Mouse (Mus musculus) midbrain, embryonic 15.5 days (tissue): ENCODE measurements at regions not wholly inside any gene's neighbourhood (a gene's known extent, or its start where the extent isn't known, plus 50 kb on each side); places are given as distances from the start of the nearest gene placed in this dataset.

Experiments used
- ATAC-seq: fragments of 200-750 bp; cut with Nextera tagmentation; replicated peaks from 2 replicates; pipeline ENCODE4 v1.8.0; 2017; ENCODE audit warnings: moderate TSS enrichment
- H3K27ac ChIP-seq: fragments of 300-500 bp; sonication (generic); 2 replicates; pipeline ENCODE4 v1.5.1; 2015; ENCODE audit warnings: mild to moderate bottlenecking, inconsistent platforms
- H3K27me3 ChIP-seq: fragments of 300-500 bp; sonication (generic); replicated peaks from 2 replicates; pipeline ENCODE4 v1.6.1; 2015; ENCODE audit warnings: inconsistent platforms
- H3K36me3 ChIP-seq: fragments of 300-500 bp; sonication (generic); replicated peaks from 2 replicates; pipeline ENCODE4 v1.6.1; 2015; ENCODE audit warnings: inconsistent platforms
- H3K4me1 ChIP-seq: fragments of 300-500 bp; sonication (generic); 2 replicates; pipeline ENCODE4 v1.6.1; 2015; ENCODE audit warnings: inconsistent platforms
- H3K4me2 ChIP-seq: fragments of 300-500 bp; sonication (generic); 2 replicates; pipeline ENCODE4 v1.6.1; 2015; ENCODE audit warnings: inconsistent platforms, mild to moderate bottlenecking, moderate library complexity
- H3K4me3 ChIP-seq: fragments of 300-500 bp; sonication (generic); 2 replicates; pipeline ENCODE4 v1.5.1; 2015; ENCODE audit warnings: mild to moderate bottlenecking, inconsistent platforms
- H3K9ac ChIP-seq: fragments of 300-500 bp; sonication (generic); 2 replicates; pipeline ENCODE4 v1.6.1; 2015; ENCODE audit warnings: mild to moderate bottlenecking, inconsistent platforms
- H3K9me3 ChIP-seq: fragments of 300-500 bp; sonication (generic); 2 replicates; pipeline ENCODE4 v1.6.1; 2016; ENCODE audit warnings: inconsistent platforms
- WGBS: fragments of 180-500 bp; shearing (Covaris S2); methylation state at CpG from one replicate; pipeline ENCODE4 v1.1.7; 2015; ENCODE audit warnings: mixed read lengths; 5-methylcytosine and 5-hydroxymethylcytosine counted together

DNA sequence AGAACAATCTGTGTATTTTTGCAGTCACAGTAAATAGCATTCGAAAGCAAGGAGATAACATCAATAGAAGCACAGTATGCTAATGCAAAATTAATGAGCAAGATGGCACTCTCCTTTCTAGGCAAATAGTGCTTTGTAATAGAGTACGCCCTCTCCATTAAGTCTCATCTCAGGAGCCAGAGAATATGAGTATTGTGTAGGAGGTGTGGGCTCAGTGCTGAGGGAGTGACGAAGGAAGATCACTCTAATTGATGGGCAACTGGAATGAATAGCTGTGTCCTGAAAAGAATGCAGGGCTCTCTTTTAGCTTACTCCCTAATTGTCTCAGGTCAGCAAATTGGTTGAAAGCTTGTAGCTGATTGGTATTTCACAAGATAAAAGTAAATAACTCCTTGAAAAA lies 590.1 kb upstream of the Nrp1 start:
- H3K4me3 ChIP-seq = no peak overlapping the region
- no peak overlapping the region for H3K4me2 ChIP-seq
- H3K27ac ChIP-seq = no peak overlapping the region
- 47% methylated on average over 3 of the region's 3 CpGs for WGBS
- no peak overlapping the region for H3K9ac ChIP-seq
- H3K9me3 ChIP-seq = no peaks in the 10 kb centered on the region
- H3K36me3 ChIP-seq = no peaks in the 10 kb centered on the region
- no peaks in the 10 kb centered on the region for H3K4me1 ChIP-seq
- ATAC-seq = no peak
- H3K27me3 ChIP-seq = no peaks in the 10 kb centered on the region

DNA sequence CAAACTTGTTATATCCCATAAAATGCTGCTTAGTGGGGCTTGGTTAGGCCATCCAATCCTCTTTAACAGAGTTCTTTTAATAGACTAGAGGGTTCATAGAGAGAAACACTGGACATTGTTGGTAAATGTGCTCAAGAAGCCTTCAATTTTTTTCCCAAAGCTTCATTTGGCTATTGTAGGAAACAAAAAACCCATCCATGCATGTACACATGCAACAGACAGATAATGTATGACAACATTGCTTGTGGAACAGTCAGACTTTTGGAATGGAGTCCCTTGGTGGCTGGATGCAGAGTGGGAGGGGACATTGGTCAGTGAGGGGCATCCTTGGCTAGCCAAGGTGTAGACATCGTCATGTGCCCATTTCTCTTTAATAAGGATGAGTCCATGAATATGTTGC lies 588.8 kb upstream of the Nrp1 start:
- H3K9ac ChIP-seq = no peak overlapping the region
- H3K4me3 ChIP-seq = no peak overlapping the region
- ATAC-seq = no peak
- no peaks in the 10 kb centered on the region for H3K9me3 ChIP-seq
- no peaks in the 10 kb centered on the region for H3K36me3 ChIP-seq
- H3K27ac ChIP-seq = no peak overlapping the region
- H3K4me1 ChIP-seq = peaks cover 10% of the 10 kb centered on the region
- no peak overlapping the region for H3K4me2 ChIP-seq
- H3K27me3 ChIP-seq = no peaks in the 10 kb centered on the region
- 98% methylated on average over 1 of the region's 1 CpGs for WGBS

DNA sequence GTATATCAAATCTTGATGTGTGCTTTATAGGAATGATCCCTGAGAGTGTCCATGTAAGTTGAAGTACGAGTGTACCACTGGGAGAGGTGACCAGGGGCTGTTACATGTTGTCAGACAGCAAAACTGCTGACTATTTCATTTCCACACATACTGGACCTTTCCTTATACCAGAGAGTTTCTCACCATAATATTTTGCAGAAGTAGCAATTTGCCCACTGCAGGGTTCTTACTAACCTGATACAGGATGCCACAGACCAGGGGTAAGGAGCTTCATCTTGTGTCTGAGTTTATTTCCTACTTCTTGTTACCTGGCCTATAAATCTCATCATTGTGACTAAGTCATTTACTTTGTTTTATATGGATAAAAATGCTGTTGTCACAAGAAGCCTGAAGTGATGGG lies 586.6 kb upstream of the Nrp1 start:
- H3K27me3 ChIP-seq = no peaks in the 10 kb centered on the region
- no peak overlapping the region for H3K4me3 ChIP-seq
- 76% methylated on average over 1 of the region's 1 CpGs for WGBS
- H3K27ac ChIP-seq = no peak overlapping the region
- no peaks in the 10 kb centered on the region for H3K36me3 ChIP-seq
- H3K4me1 ChIP-seq = peaks cover 25% of the 10 kb centered on the region
- no peak overlapping the region for H3K4me2 ChIP-seq
- ATAC-seq = no peak
- no peak overlapping the region for H3K9ac ChIP-seq
- no peaks in the 10 kb centered on the region for H3K9me3 ChIP-seq

- no peaks in the 10 kb centered on the region for H3K36me3 ChIP-seq
- H3K4me2 ChIP-seq = no peak overlapping the region
- H3K4me3 ChIP-seq = no peak overlapping the region
- no peak overlapping the region for H3K9ac ChIP-seq
- peaks cover 25% of the 10 kb centered on the region for H3K4me1 ChIP-seq
- ATAC-seq = no peak
- no peaks in the 10 kb centered on the region for H3K27me3 ChIP-seq
- H3K27ac ChIP-seq = no peak overlapping the region
- 97% methylated on average over 3 of the region's 3 CpGs for WGBS
- H3K9me3 ChIP-seq = no peaks in the 10 kb centered on the region
These were observed 586.0 kb upstream of the Nrp1 start for GRCm38 (mm10) chr8:127772415-127772814.

DNA sequence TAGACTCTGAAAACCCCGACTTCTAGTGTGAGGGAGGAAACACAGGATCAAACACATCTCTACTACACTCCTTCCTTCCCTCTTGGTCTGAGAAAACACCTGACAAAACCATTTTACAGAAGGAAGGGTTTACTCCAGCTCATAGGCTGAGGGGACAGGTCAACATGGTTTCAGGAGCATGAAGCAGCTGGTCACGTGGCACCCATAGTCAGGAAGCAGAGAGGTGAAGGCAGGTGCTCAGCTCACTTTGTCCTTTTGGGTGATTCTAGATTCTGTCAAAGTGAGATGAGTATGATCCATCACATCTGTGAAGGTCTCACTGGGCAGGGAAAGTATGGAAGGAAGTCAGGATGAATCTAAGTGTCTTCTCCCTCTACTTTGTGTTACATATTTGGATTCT lies 585.5 kb upstream of the Nrp1 start:
- WGBS = 89% methylated on average over 2 of the region's 2 CpGs

DNA sequence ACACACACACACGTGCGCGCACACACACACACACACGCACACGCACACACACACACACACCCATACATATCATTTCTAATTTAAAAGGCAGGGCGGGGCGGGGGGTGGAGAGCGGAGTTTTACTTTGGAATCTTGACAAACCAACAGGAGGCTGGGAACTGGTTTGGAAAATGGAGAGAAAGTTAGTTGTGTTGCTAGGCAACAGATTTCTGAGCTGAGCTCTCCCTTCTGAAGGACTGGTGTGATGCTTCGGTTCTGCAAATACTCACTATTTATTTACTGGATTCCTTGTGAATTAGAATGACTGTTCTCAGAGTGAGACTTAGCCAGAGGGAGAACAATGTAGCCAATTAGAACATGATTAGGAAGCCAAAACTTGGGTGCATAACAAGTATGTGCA lies 583.8 kb upstream of the Nrp1 start:
- Histone ChIP-seq H3K9me3 (no peaks in the 10 kb centered on the region), H3K27me3 (no peaks in the 10 kb centered on the region), H3K4me1 (peaks cover 35% of the 10 kb centered on the region), H3K27ac (peak overlapping the region; percentile 60; the same call in 1 of the 2 replicates), H3K4me2 (peak overlapping the region; percentile 18), H3K4me3 (no peak overlapping the region), H3K36me3 (no peaks in the 10 kb centered on the region), H3K9ac (no peak overlapping the region)
- peak; percentile 51 for ATAC-seq
- 44% methylated on average over 9 of the region's 9 CpGs for WGBS

More for the DNA sequence above, 585.5 kb upstream of the Nrp1 start:
- H3K9me3 ChIP-seq = no peaks in the 10 kb centered on the region
- peaks cover 26% of the 10 kb centered on the region for H3K4me1 ChIP-seq
- H3K9ac ChIP-seq = no peak overlapping the region
- no peak overlapping the region for H3K4me2 ChIP-seq
- no peak overlapping the region for H3K4me3 ChIP-seq
- no peaks in the 10 kb centered on the region for H3K36me3 ChIP-seq
- no peak overlapping the region for H3K27ac ChIP-seq
- no peak for ATAC-seq
- H3K27me3 ChIP-seq = no peaks in the 10 kb centered on the region

DNA sequence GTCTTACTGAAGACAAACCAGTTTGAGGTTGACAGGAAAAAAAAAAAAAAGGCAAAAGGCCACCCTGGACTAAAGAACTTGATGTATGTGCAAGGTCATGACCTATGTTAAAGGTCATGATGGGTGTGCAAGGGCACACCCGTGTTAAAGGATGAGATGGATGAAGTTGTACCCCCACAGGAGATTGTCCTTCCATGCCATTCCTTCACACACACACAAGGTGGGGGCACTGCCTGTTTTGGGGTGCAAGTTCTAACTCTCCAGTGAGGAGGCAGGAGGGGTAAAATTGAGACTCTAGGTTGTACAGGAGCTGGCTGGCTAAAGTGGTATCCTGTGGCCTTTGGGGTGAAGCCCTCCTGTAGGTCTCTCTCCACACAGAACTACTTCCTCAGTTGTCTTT lies 583.2 kb upstream of the Nrp1 start:
- no peak for ATAC-seq
- Histone ChIP-seq H3K4me2 (0 out of 2 replicates have a peak overlapping the region, but pooled peaks have one; percentile 5), H3K36me3 (no peaks in the 10 kb centered on the region), H3K9ac (no peak overlapping the region), H3K27me3 (no peaks in the 10 kb centered on the region), H3K4me1 (peaks cover 35% of the 10 kb centered on the region), H3K4me3 (no peak overlapping the region), H3K9me3 (no peaks in the 10 kb centered on the region), H3K27ac (no peak overlapping the region)
- WGBS = 0% methylated on average over 1 of the region's 1 CpGs

DNA sequence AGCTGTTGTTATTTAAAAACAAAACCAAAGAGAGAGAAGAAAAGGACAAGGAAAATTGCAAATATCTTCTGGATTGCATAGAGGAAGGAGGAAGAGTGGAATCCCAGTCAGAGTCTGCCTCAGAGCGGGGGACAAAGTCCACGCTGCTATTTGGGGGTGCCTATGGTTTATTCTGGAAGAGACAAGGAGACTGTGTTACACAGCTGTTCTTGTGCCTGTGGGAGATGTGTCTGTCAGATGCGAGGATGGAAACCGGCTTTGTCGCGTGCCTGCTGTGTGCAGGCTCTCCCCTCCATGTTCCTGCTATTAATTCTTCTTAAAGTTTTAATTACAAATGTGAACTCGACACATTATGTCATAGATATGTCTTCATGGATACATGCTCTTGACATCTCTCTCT lies 582.7 kb upstream of the Nrp1 start:
- no peak for ATAC-seq
- no peak overlapping the region for H3K9ac ChIP-seq
- H3K4me1 ChIP-seq = peaks cover 35% of the 10 kb centered on the region
- 0 out of 2 replicates have a peak overlapping the region, but pooled peaks have one; percentile 5 for H3K4me2 ChIP-seq
- 0 out of 2 replicates have a peak overlapping the region, but pooled peaks have one; percentile 19 for H3K27ac ChIP-seq
- 7% methylated on average over 7 of the region's 7 CpGs for WGBS
- no peaks in the 10 kb centered on the region for H3K9me3 ChIP-seq
- no peaks in the 10 kb centered on the region for H3K36me3 ChIP-seq
- H3K4me3 ChIP-seq = no peak overlapping the region
- no peaks in the 10 kb centered on the region for H3K27me3 ChIP-seq

DNA sequence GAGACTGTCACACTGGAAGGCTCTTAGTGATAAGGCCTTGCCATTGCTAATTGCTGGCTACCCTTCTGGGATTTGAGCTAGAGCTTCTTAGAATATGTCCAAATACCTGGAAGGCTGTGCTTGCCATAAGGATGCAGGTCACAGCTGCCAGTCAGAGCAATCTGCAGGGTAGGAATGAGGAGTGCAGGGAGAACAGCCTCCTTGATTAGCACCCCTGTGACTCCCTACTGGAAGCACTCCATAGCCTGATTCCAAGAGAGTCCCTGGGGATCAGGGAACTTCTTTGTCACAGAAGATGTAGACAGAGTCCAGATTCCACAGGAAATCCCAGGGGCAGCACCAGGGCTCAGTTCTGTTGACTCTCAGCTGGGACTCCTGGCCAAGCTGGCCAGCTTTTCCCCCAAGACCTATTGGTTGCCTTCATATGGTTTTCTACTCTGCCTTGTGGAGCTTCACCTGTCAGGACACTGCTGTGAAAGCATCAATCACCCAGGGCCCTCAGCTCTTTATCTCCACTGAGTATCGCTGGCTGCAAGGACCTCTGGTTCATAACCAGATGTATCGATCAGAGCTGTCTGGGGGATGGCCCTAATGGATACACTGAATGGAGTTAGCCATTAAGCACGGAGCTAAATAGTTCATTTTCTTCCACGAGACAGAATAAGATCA lies 579.9 kb upstream of the Nrp1 start:
- 57% methylated on average over 4 of the region's 4 CpGs for WGBS
- H3K4me2 ChIP-seq = no peak overlapping the region
- no peaks in the 10 kb centered on the region for H3K36me3 ChIP-seq
- no peak overlapping the region for H3K27ac ChIP-seq
- H3K4me1 ChIP-seq = peaks cover 35% of the 10 kb centered on the region
- no peaks in the 10 kb centered on the region for H3K9me3 ChIP-seq
- no peaks in the 10 kb centered on the region for H3K27me3 ChIP-seq
- no peak overlapping the region for H3K4me3 ChIP-seq
- no peak for ATAC-seq
- H3K9ac ChIP-seq = no peak overlapping the region

DNA sequence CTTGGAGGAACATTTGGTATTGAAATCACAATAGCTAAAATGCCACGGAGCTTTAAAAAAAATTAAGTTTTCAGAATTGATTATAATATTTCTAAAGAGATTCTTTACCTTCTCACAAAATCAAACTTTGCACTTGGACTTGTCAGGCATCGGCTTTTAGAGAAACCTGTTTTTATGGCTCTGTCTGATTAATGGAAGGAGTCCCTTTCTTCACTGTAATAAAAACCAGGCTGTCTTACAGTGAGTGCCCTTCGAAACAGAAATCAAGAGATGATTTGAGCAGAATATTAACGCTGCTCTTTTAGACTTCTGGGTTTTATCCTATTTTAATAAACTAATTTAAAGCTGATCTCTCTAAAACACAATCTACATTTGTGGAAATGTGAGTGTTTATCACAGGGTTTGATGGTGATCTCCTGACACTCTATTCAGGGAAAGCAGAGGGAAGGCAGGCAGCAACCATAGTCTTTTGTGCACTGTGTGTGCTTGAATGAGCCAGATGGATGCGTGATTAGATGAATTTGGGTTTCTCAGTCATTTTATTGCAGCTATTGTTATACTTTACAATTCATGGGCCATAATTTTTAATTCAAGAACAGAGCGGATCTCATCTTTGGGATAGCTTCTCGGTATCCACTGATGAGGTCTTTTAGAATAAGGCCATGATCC lies 579.2 kb upstream of the Nrp1 start:
- H3K4me2 ChIP-seq = no peak overlapping the region
- WGBS = 53% methylated on average over 7 of the region's 7 CpGs
- no peak overlapping the region for H3K9ac ChIP-seq
- H3K27me3 ChIP-seq = no peaks in the 10 kb centered on the region
- no peak for ATAC-seq
- H3K36me3 ChIP-seq = no peaks in the 10 kb centered on the region
- peaks cover 30% of the 10 kb centered on the region for H3K4me1 ChIP-seq
- H3K4me3 ChIP-seq = no peak overlapping the region
- no peak overlapping the region for H3K27ac ChIP-seq
- no peaks in the 10 kb centered on the region for H3K9me3 ChIP-seq

- Histone ChIP-seq H3K27me3 (no peaks in the 10 kb centered on the region), H3K9me3 (no peaks in the 10 kb centered on the region), H3K4me2 (no peak overlapping the region), H3K4me3 (no peak overlapping the region), H3K36me3 (no peaks in the 10 kb centered on the region), H3K4me1 (peaks cover 15% of the 10 kb centered on the region), H3K27ac (no peak overlapping the region), H3K9ac (no peak overlapping the region)
- ATAC-seq = no peak
- 94% methylated on average over 3 of the region's 3 CpGs for WGBS
These were observed 577.8 kb upstream of the Nrp1 start for GRCm38 (mm10) chr8:127780596-127780995.

DNA sequence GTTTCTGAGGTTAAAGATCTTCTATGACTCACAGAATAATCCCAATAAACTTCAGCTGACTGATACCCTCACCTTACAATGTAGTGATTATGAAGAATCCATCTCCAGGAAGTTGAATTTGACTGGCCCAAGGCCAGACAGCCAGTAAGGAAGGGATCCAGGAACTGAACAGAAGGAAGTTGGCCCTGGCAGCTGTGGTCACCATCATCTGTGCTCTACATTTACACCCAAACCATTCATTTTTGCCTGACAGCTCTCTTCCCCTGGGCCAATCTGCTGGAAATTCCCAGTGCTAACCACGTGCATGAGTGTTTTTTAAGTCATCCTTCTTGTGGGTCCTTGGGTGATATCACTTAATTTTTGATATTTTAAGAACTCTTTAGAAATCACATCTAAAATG lies 577.4 kb upstream of the Nrp1 start:
- Histone ChIP-seq H3K27ac (no peak overlapping the region), H3K4me2 (no peak overlapping the region), H3K9ac (no peak overlapping the region), H3K4me3 (no peak overlapping the region), H3K9me3 (no peaks in the 10 kb centered on the region), H3K27me3 (no peaks in the 10 kb centered on the region), H3K36me3 (no peaks in the 10 kb centered on the region), H3K4me1 (peaks cover 11% of the 10 kb centered on the region)
- ATAC-seq = no peak
- WGBS = 91% methylated on average over 1 of the region's 1 CpGs

- WGBS = 85% methylated on average over 5 of the region's 5 CpGs
- no peak overlapping the region for H3K9ac ChIP-seq
- no peak for ATAC-seq
- no peaks in the 10 kb centered on the region for H3K36me3 ChIP-seq
- H3K4me3 ChIP-seq = no peak overlapping the region
- no peak overlapping the region for H3K27ac ChIP-seq
- H3K4me1 ChIP-seq = peaks cover 5% of the 10 kb centered on the region; the same call in 1 of the 2 replicates
- no peaks in the 10 kb centered on the region for H3K27me3 ChIP-seq
- H3K4me2 ChIP-seq = no peak overlapping the region
- no peaks in the 10 kb centered on the region for H3K9me3 ChIP-seq
These were observed 565.8 kb upstream of the Nrp1 start for GRCm38 (mm10) chr8:127792611-127793010.
